Mouse (Mus musculus) adipose tissue, adult 10 weeks (tissue): ENCODE measurements around the gene Cbx7. TPM values are rescaled to one million over a fixed set of nuclear protein-coding genes. Genes with fewer than 3 reads are reported as not detected.

Source experiments
- polyA plus RNA-seq: library from polyadenylated mRNA; stranded (reverse); fragments of 350-450 nt; fragmentation: Illumina TruSeq; extraction: RNeasy Lipid Tissue Mini Kit (QIAGEN cat#74804); gene quantifications from one replicate; pipeline ENCODE4 v1.2.3, GENCODE M21; 2014; ENCODE audit warnings: low read depth, low replicate concordance

Cbx7 gene
- polyA plus RNA-seq: 33.4 TPM

DNA sequence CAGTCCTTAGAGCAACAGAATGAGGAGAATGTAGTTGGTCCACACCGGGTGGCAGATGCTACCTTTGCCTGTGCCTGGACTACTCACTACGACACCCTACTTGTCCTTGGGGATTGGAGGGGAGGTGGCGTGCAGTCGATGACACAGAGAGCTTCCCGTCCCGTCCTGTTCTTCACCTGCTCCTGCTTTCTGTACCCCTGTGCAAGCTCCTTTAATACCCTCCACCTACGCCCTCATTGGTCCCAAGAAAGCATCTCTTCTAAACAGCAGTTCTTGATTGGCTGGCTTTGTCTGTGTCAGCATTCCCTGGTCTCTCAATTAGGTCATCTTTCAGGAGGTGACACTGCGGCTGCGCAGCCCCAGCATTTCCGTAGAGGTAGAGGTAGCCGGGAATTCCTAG, at the start of gene Cbx7:
TSS of gene Cbx7 (minus strand) at position 180 of the 400 bp plus-strand sequence.

DNA sequence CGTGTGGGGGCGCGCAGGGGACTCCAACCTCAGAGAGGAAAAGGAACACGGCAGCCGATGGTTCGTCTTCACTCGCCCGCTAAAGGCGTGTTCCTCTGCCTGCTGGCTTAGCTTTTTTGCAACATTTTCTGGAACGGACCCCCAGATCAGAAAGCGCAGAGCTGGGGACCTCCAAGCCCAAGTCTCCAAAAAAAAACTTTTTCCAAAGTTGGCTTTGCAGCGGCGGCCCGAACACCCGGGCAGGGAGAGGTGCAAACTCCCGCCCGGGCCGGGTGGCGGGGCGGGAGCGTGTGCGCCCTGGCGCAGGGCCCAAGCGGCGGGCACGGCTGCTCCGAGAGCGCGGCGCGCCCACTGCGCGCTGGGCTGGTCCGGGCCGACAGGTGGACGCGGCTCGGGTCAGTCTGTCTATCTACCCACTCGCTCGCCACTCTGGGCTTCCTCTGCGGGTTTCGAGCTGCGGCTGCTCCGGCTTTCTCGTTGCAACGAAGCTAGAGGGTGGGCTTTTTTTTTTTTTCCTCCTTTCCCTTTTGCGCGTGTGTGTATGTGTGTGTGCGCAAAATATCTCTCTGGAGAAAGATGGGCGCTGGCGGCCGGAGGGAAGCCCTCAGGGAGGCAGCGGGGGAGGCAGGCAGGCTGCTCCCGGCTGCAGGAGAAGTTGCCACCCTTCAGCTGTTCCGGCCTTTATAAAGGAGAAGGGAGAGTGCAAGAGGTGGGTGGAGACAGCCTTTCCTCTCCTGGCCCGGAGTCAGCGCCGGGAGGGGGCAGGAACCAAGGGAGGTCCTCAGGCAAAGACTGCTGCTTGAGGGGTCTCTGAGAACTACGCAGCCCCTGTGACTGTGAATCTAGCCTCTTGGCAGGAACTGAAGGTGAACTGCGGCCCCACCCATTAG, 43.6 kb upstream of the Cbx7 start, which contains the start of gene Pdgfb:
TSS of gene Pdgfb (minus strand) at position 657 of the 890 bp plus-strand sequence.

DNA sequence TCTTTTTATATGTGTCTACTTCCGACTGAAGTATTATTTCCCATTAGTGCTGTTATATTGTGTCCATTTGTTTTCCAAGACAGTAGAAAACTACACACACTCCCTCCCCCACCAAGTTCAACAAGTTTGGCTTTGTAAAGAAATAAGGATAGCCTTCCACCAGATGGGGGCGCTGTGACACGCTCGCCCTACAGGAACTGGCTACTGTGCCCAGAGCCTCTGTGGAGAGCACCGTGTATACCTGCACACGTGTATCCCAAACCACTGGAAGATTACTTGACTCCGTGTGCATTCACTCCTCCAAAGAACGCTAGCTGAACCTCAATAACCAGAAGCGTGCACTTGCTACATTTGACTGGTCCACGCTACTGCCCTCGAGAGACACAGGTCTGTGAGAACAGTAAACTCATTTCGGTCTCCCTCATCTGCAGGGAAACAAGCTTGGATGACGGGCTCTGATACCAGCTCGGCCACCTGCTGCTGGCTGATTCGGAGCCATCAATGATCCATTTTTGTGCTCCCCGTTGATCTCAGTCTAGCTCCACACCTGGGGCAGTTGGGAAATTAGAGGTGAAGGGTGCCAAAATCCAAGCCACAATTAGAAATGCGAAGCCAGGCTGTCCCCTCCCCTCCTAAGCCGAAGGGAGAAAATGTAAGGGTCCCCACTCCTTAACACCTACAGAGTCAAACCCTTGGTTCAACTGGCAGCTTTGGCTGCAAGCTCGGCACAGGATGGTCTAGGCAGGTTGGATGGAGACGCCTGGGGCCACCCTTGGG, 79.3 kb downstream of the Cbx7 start, which contains the start of gene Apobec3:
TSS of gene Apobec3 (plus strand) at position 224 of the 777 bp plus-strand sequence.

Other genes starting within 250 kb of the Cbx7 start
- gene Sun2, start 228.6 kb downstream of the Cbx7 start, polyA plus RNA-seq: 89.3 TPM
- gene Dnal4, start 193.3 kb downstream of the Cbx7 start, polyA plus RNA-seq: 28.9 TPM
- 6.2 TPM for gene Nptxr, start 166.4 kb downstream of the Cbx7 start, polyA plus RNA-seq
- gene Npcd, start 136.9 kb downstream of the Cbx7 start, polyA plus RNA-seq: 1.1 TPM
- 64.2 TPM for gene Cbx6, start 136.4 kb downstream of the Cbx7 start, polyA plus RNA-seq
- gene Apobec3, start 79.5 kb downstream of the Cbx7 start, polyA plus RNA-seq: 76.7 TPM
- gene Pdgfb, start 43.9 kb upstream of the Cbx7 start, polyA plus RNA-seq: 18.1 TPM
- 4.1 TPM for gene Syngr1, start 120.2 kb upstream of the Cbx7 start, polyA plus RNA-seq
- gene Rpl3, start 120.7 kb upstream of the Cbx7 start, polyA plus RNA-seq: 1,167 TPM
- gene Tab1, start 162.0 kb upstream of the Cbx7 start, polyA plus RNA-seq: 11.9 TPM
- 8.3 TPM for gene Mgat3, start 202.6 kb upstream of the Cbx7 start, polyA plus RNA-seq